Mouse (Mus musculus) lung, postnatal 0 days (tissue): ENCODE data around the gene Adamts17. TPM values are rescaled to one million over a fixed set of nuclear protein-coding genes. Genes with fewer than 3 reads are reported as not detected.

Experiments
- ATAC-seq: fragments of 200-750 bp; cut with Nextera tagmentation; 2 replicates; pipeline ENCODE4 v1.8.0; 2017; ENCODE audit warnings: moderate library complexity
- DNase-seq: peaks from one replicate; pipeline ENCODE4 v3.0.0-alpha.2; 2016; ENCODE audit warnings: low spot score
- H3K27ac ChIP-seq: fragments of 300-500 bp; sonication (generic); 2 replicates; pipeline ENCODE4 v1.5.1; 2014; ENCODE audit warnings: antibody characterized with exemption, mild to moderate bottlenecking, low read length, mixed read lengths
- H3K27me3 ChIP-seq: fragments of 300-500 bp; sonication (generic); replicated peaks from 2 replicates; pipeline ENCODE4 v1.6.1; 2014; ENCODE audit warnings: low read length, mixed read lengths; ENCODE audit not compliant: insufficient read depth
- H3K36me3 ChIP-seq: fragments of 300-500 bp; sonication (generic); 2 replicates; pipeline ENCODE4 v1.6.1; 2014; ENCODE audit warnings: low read length, mixed read lengths; ENCODE audit not compliant: insufficient read depth
- H3K4me1 ChIP-seq: fragments of 300-500 bp; sonication (generic); 2 replicates; pipeline ENCODE4 v1.6.1; 2014; ENCODE audit warnings: antibody characterized with exemption, low read depth, low read length, mixed read lengths; ENCODE audit not compliant: insufficient read depth
- H3K4me2 ChIP-seq: fragments of 300-500 bp; sonication (generic); replicated peaks from 2 replicates; pipeline ENCODE4 v1.6.1; 2014; ENCODE audit warnings: low read depth, mild to moderate bottlenecking, low read length, moderate library complexity, mixed read lengths
- H3K4me3 ChIP-seq: fragments of 300-500 bp; sonication (generic); 2 replicates; pipeline ENCODE4 v1.5.1; 2014; ENCODE audit warnings: low read depth, low read length
- H3K9ac ChIP-seq: fragments of 300-500 bp; sonication (generic); replicated peaks from 2 replicates; pipeline ENCODE4 v1.6.1; 2014; ENCODE audit warnings: low read depth, mild to moderate bottlenecking
- H3K9me3 ChIP-seq: fragments of 300-500 bp; sonication (generic); 2 replicates; pipeline ENCODE4 v1.6.1; 2016; ENCODE audit warnings: low read length, mixed read lengths
- CTCF ChIP-seq: IDR thresholded peaks from 2 replicates; pipeline ENCODE4 v1.5.1; 2016; ENCODE audit warnings: antibody characterized with exemption, mild to moderate bottlenecking
- EP300 ChIP-seq: IDR thresholded peaks from 2 replicates; pipeline ENCODE4 v1.6.1; 2016; ENCODE audit warnings: antibody characterized with exemption, mild to moderate bottlenecking, control low read depth
- WGBS: fragments of 180-500 bp; shearing (Covaris S2); extraction: QIAGEN DNeasy Blood & Tissue Kit; methylation state at CpG from one replicate; pipeline ENCODE4 v1.1.7; 2014; 5-methylcytosine and 5-hydroxymethylcytosine counted together
- polyA plus RNA-seq: library from polyadenylated mRNA; unstranded; fragments of >200 nt; fragmentation: Nextera tagmentation; extraction: Ambion mirVana; gene quantifications from 2 replicates; pipeline ENCODE4 v1.2.1, GENCODE M21; 2015

The Adamts17 gene
- polyA plus RNA-seq, 1 experiment from 2014 or later, result 14.5 TPM

- Histone ChIP-seq H3K27ac (no peak overlapping the region), H3K36me3 (no peaks in the 10 kb centered on the region), H3K9ac (no peak overlapping the region), H3K4me3 (no peak overlapping the region), H3K9me3 (no peaks in the 10 kb centered on the region), H3K4me2 (no peak overlapping the region), H3K27me3 (no peaks in the 10 kb centered on the region), H3K4me1 (no peaks in the 10 kb centered on the region)
- no peak for ATAC-seq
- no peak for DNase-seq
- TF ChIP-seq EP300, result no peak
- TF ChIP-seq CTCF, result no peak
- 85% methylated on average over 3 of the region's 3 CpGs for WGBS
Observed at GRCm38 (mm10) chr7:67115056-67115455, 275.5 kb downstream of the Adamts17 start.

- Histone ChIP-seq H3K4me1 (no peaks in the 10 kb centered on the region), H3K4me2 (no peak overlapping the region), H3K27ac (no peak overlapping the region), H3K9me3 (no peaks in the 10 kb centered on the region), H3K9ac (no peak overlapping the region), H3K36me3 (no peaks in the 10 kb centered on the region), H3K4me3 (no peak overlapping the region), H3K27me3 (no peaks in the 10 kb centered on the region)
- DNase-seq (peak; percentile 39), ATAC-seq (no peak)
- TF ChIP-seq CTCF, result no peak
- TF ChIP-seq EP300, result no peak
- WGBS, result 29% methylated on average over 2 of the region's 2 CpGs
Observed at GRCm38 (mm10) chr7:67135140-67135539, 295.6 kb downstream of the Adamts17 start.

GRCm38 (mm10) chr7:67142347-67143015, 302.9 kb downstream of the Adamts17 start:
- Histone ChIP-seq H3K9me3 (no peaks in the 10 kb centered on the region), H3K27me3 (no peaks in the 10 kb centered on the region), H3K36me3 (no peaks in the 10 kb centered on the region), H3K4me3 (no peak overlapping the region), H3K4me1 (no peaks in the 10 kb centered on the region), H3K4me2 (no peak overlapping the region), H3K27ac (no peak overlapping the region), H3K9ac (no peak overlapping the region)
- TF ChIP-seq CTCF (no peak), EP300 (no peak)
- ATAC-seq (no peak), DNase-seq (no peak)
- 25% methylated on average over 11 of the region's 11 CpGs for WGBS

- peak; percentile 49 for DNase-seq
- H3K27me3 ChIP-seq, result no peaks in the 10 kb centered on the region
- no peak for ATAC-seq
- no peak overlapping the region for H3K27ac ChIP-seq
- 40% methylated on average over 7 of the region's 7 CpGs for WGBS
- H3K4me2 ChIP-seq, result no peak overlapping the region
- no peaks in the 10 kb centered on the region for H3K9me3 ChIP-seq
- TF ChIP-seq EP300 (no peak), CTCF (no peak)
- H3K4me3 ChIP-seq, result no peak overlapping the region
- no peaks in the 10 kb centered on the region for H3K4me1 ChIP-seq
- H3K36me3 ChIP-seq, result no peaks in the 10 kb centered on the region
- H3K9ac ChIP-seq, result no peak overlapping the region
Observed at GRCm38 (mm10) chr7:67145748-67146147, 306.2 kb downstream of the Adamts17 start.

GRCm38 (mm10) chr7:67146151-67146550, 306.6 kb downstream of the Adamts17 start:
- H3K4me2 ChIP-seq, result no peak overlapping the region
- 74% methylated on average over 6 of the region's 6 CpGs for WGBS

GRCm38 (mm10) chr7:67149707-67150106, 310.2 kb downstream of the Adamts17 start:
- H3K4me1 ChIP-seq, result no peaks in the 10 kb centered on the region
- 61% methylated on average over 16 of the region's 16 CpGs for WGBS
- no peaks in the 10 kb centered on the region for H3K36me3 ChIP-seq
- H3K27ac ChIP-seq, result no peak overlapping the region
- TF ChIP-seq CTCF (no peak), EP300 (no peak)
- H3K4me3 ChIP-seq, result no peak overlapping the region
- no peak overlapping the region for H3K9ac ChIP-seq
- ATAC-seq (no peak), DNase-seq (no peak)
- no peak overlapping the region for H3K4me2 ChIP-seq
- H3K9me3 ChIP-seq, result no peaks in the 10 kb centered on the region
- no peaks in the 10 kb centered on the region for H3K27me3 ChIP-seq

More at GRCm38 (mm10) chr7:67146151-67146550, 306.6 kb downstream of the Adamts17 start:
- no peak for TF ChIP-seq CTCF
- TF ChIP-seq EP300, result no peak
- Histone ChIP-seq H3K9ac (no peak overlapping the region), H3K27me3 (no peaks in the 10 kb centered on the region), H3K9me3 (no peaks in the 10 kb centered on the region), H3K36me3 (no peaks in the 10 kb centered on the region), H3K4me1 (no peaks in the 10 kb centered on the region), H3K27ac (no peak overlapping the region), H3K4me3 (no peak overlapping the region)
- ATAC-seq (no peak), DNase-seq (no peak)
